Mouse (Mus musculus) midbrain, embryonic 16.5 days (tissue): ENCODE measurements around the gene Dctpp1. TPM values are rescaled to one million over a fixed set of nuclear protein-coding genes. Genes with fewer than 3 reads are reported as not detected.
"Not testable (repeated sequence)": the region's sequence is repeated elsewhere in the genome, so short reads cannot be mapped to it uniquely, and the experiment has no call there.

ENCODE experiments used
- ATAC-seq: fragments of 200-750 bp; cut with Nextera tagmentation; 2 replicates; pipeline ENCODE4 v1.8.0; 2017; ENCODE audit warnings: moderate TSS enrichment
- H3K27ac ChIP-seq: fragments of 300-500 bp; sonication (generic); 2 replicates; pipeline ENCODE4 v1.5.1; 2014; ENCODE audit warnings: mild to moderate bottlenecking, low read length, mixed read lengths
- H3K27me3 ChIP-seq: fragments of 300-500 bp; sonication (generic); 2 replicates; pipeline ENCODE4 v1.6.1; 2014; ENCODE audit warnings: low read depth, low read length, mixed read lengths; ENCODE audit not compliant: control insufficient read depth, insufficient read depth
- H3K36me3 ChIP-seq: fragments of 300-500 bp; sonication (generic); 2 replicates; pipeline ENCODE4 v1.6.1; 2014; ENCODE audit warnings: mild to moderate bottlenecking, low read length, moderate library complexity, mixed read lengths; ENCODE audit not compliant: control insufficient read depth, insufficient read depth
- H3K4me1 ChIP-seq: fragments of 300-500 bp; sonication (generic); 2 replicates; pipeline ENCODE4 v1.6.1; 2014; ENCODE audit warnings: mild to moderate bottlenecking, low read length, mixed read lengths; ENCODE audit not compliant: control insufficient read depth, insufficient read depth
- H3K4me2 ChIP-seq: fragments of 300-500 bp; sonication (generic); 2 replicates; pipeline ENCODE4 v1.6.1; 2014; ENCODE audit warnings: mild to moderate bottlenecking, low read length, mixed read lengths
- H3K4me3 ChIP-seq: fragments of 300-500 bp; sonication (generic); 2 replicates; pipeline ENCODE4 v1.5.1; 2014; ENCODE audit warnings: low read depth, mild to moderate bottlenecking, low read length, moderate library complexity, mixed read lengths
- H3K9ac ChIP-seq: fragments of 300-500 bp; sonication (generic); 2 replicates; pipeline ENCODE4 v1.6.1; 2014; ENCODE audit warnings: low read depth, low read length, mixed read lengths
- H3K9me3 ChIP-seq: fragments of 300-500 bp; sonication (generic); replicated peaks from 2 replicates; pipeline ENCODE4 v1.6.1; 2014; ENCODE audit warnings: mild to moderate bottlenecking, low read length, mixed read lengths; ENCODE audit not compliant: control insufficient read depth, poor library complexity, severe bottlenecking
- WGBS: fragments of 180-500 bp; shearing (Covaris S2); extraction: QIAGEN DNeasy Blood & Tissue Kit; methylation state at CpG from one replicate; pipeline ENCODE4 v1.1.7; 2014; 5-methylcytosine and 5-hydroxymethylcytosine counted together
- polyA plus RNA-seq: library from polyadenylated mRNA; unstranded; fragments of >200 nt; fragmentation: Nextera tagmentation; extraction: Ambion mirVana; gene quantifications from 2 replicates; pipeline ENCODE4 v1.2.1, GENCODE M21; 2015

The Dctpp1 gene
- polyA plus RNA-seq, 1 experiment from 2014 or later, result 120 TPM

DNA sequence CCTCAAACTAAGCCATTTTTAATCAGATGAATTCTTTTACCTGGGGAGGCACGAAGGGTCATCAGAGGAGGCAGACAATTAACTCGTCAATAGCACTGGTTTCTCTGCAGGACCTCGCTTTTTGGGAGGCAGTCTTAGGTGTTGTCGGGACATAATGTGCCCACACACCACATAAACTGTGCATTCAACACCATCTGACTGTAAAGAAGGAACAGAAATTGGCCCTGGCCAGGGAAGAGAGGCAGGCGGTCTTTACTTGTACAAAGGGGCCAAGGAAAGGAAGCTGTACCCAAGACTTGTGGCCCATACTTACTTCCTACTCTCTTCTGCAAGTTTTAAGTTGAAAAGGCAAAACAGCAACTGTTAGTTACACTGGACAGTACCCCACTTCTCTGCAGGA lies 4.0 kb downstream of the Dctpp1 start:
- no peak overlapping the region for H3K27ac ChIP-seq
- no peaks in the 10 kb centered on the region for H3K36me3 ChIP-seq
- ATAC-seq, result no peak
- no peaks in the 10 kb centered on the region for H3K9me3 ChIP-seq
- no peak overlapping the region for H3K4me3 ChIP-seq
- no peaks in the 10 kb centered on the region for H3K27me3 ChIP-seq
- 90% methylated on average over 5 of the region's 5 CpGs for WGBS
- H3K9ac ChIP-seq, result no peak overlapping the region
- peaks cover 24% of the 10 kb centered on the region for H3K4me1 ChIP-seq
- no peak overlapping the region for H3K4me2 ChIP-seq

DNA sequence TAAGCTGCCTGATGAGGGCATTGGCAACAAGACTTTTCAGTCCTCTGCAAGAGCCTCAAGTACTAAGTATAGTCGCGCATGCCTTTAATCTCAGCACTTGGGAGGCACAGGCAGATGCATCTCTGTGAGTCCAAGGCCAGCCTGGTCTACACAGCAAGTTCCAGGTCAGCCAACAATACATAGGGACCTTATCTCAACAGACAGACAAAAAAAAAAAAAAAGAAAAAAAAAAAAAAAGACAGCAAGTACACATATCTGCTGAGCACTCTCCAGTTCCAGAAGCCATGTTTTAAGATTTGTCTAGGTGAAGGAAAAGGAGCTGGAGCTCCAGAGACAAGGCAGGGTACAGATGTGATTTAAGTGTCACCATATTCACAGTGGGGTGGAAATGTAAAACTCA lies 4.5 kb downstream of the Dctpp1 start:
- H3K9ac ChIP-seq, result no peak overlapping the region
- WGBS, result 95% methylated on average over 2 of the region's 2 CpGs

DNA sequence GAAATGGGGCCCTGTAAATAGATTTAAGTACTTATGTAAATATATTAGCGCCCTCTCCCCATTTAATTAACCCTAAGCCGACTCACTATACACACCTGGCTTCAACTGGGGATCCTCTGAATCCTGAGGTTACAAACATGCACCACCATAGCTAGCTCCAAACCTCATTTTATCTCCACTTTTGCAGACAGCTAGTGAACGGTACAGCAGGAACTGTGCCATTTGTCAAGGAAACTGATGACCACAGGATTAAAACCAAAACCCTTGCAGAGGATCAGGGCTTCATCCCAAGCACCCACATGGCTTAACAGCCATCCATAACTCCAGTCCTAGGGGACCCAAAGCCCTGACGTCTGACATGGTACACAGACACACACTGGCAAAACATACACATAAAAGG lies 5.5 kb downstream of the Dctpp1 start:
- Histone ChIP-seq H3K9me3 (no peaks in the 10 kb centered on the region), H3K4me1 (peaks cover 20% of the 10 kb centered on the region), H3K27me3 (no peaks in the 10 kb centered on the region), H3K27ac (peak overlapping the region; percentile 95), H3K4me3 (peak overlapping the region; percentile 64), H3K36me3 (no peaks in the 10 kb centered on the region), H3K4me2 (peak overlapping the region; percentile 88), H3K9ac (peak overlapping the region; percentile 79)
- WGBS, result 28% methylated on average over 4 of the region's 4 CpGs
- no peak for ATAC-seq

More for the DNA sequence above, 4.5 kb downstream of the Dctpp1 start:
- H3K27ac ChIP-seq, result no peak overlapping the region
- no peak for ATAC-seq
- H3K36me3 ChIP-seq, result no peaks in the 10 kb centered on the region
- H3K4me2 ChIP-seq, result no peak overlapping the region
- H3K4me3 ChIP-seq, result no peak overlapping the region
- peaks cover 20% of the 10 kb centered on the region for H3K4me1 ChIP-seq
- no peaks in the 10 kb centered on the region for H3K27me3 ChIP-seq
- no peaks in the 10 kb centered on the region for H3K9me3 ChIP-seq

DNA sequence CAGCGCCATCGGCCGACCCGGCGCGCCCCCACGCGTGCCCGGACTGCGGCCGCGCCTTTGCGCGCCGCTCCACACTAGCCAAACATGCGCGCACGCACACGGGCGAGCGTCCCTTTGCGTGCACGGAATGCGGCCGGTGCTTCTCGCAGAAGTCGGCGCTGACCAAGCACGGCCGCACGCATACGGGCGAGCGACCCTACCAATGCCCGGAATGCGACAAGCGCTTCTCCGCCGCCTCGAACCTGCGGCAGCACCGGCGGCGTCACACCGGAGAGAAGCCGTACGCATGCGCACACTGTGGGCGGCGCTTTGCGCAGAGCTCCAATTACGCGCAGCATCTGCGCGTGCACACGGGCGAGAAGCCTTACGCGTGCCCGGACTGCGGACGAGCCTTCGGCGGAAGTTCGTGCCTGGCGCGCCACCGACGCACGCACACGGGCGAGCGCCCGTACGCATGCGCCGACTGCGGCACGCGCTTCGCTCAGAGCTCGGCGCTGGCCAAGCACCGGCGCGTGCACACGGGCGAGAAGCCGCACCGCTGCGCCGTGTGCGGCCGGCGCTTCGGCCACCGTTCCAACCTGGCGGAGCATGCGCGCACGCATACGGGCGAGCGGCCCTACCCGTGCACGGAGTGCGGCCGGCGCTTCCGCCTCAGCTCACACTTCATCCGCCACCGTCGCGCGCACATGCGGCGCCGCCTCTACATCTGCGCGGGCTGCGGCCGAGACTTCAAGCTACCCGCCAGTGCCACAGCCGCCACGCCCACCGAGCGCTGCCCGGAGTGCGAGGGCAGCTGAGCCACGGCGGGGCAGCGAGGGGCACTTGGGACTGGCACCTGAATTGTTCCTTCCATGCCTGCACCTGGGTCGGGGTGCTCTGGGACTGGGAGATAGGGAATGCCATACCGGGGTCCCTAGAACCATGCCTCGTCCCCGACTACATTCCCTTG lies 6.4 kb downstream of the Dctpp1 start:
- Histone ChIP-seq H3K4me2 (peak overlapping the region; percentile 88), H3K9me3 (no peaks in the 10 kb centered on the region), H3K36me3 (no peaks in the 10 kb centered on the region), H3K4me1 (peaks cover 15% of the 10 kb centered on the region), H3K4me3 (peak overlapping the region; percentile 64), H3K27me3 (no peaks in the 10 kb centered on the region), H3K9ac (peak overlapping the region; percentile 79), H3K27ac (peak overlapping the region; percentile 95)
- peak; percentile 97 for ATAC-seq
- under 1% methylated on average over 127 of the region's 136 CpGs for WGBS

GRCm38 (mm10) chr7:127253341-127253740 lies 7.2 kb downstream of the Dctpp1 start:
- no peaks in the 10 kb centered on the region for H3K36me3 ChIP-seq
- 86% methylated on average over 6 of the region's 6 CpGs for WGBS

DNA sequence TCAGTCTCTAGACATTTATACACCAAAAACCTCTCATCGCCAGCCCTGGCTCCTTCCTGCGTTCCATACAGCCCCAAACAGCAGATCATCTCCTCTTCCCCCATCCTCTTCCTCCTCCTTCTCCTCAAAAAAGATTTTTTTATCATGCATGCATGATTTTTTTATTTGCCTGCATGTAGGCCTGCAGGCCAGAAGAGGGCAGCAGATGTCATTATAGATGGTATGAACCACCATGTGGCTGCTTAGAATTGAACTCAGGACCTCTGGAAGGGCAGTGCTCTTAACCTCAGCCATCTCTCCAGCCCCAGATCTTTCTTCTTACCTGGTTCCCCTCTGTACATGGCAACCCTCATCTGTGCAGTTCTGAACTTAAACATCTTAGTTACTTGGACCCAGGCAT lies 8.1 kb downstream of the Dctpp1 start:
- Histone ChIP-seq H3K9ac (no peak overlapping the region), H3K4me1 (peaks cover 13% of the 10 kb centered on the region; the same call in 1 of the 2 replicates), H3K27me3 (no peaks in the 10 kb centered on the region), H3K27ac (no peak overlapping the region), H3K36me3 (no peaks in the 10 kb centered on the region), H3K4me3 (no peak overlapping the region), H3K9me3 (no peaks in the 10 kb centered on the region), H3K4me2 (no peak overlapping the region)
- no peak for ATAC-seq
- WGBS, result 87% methylated on average over 2 of the region's 2 CpGs

More at GRCm38 (mm10) chr7:127253341-127253740, 7.2 kb downstream of the Dctpp1 start:
- Histone ChIP-seq H3K4me2 (peak overlapping the region; percentile 88), H3K9ac (peak overlapping the region; percentile 79), H3K27me3 (no peaks in the 10 kb centered on the region), H3K27ac (peak overlapping the region; percentile 95), H3K4me3 (peak overlapping the region; percentile 64), H3K9me3 (no peaks in the 10 kb centered on the region), H3K4me1 (peaks cover 13% of the 10 kb centered on the region; the same call in 1 of the 2 replicates)
- ATAC-seq, result no peak

DNA sequence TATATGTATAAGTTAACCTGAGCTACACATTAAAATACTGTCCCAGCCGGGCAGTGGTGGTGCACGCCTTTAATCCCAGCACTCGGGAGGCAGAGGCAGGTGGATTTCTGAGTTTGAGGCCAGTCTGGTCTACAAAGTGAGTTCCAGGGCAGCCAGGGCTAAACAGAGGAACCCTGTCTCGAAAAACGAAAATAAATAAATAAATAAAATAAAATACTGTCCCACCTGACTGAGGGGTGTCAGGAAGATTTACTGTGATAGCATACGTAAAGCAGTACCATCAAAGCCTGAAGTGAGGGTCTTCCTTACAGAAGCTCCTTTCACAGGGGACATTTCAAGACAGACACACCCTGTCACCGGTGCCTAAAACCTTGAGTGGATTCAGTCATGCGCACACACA lies 10.0 kb downstream of the Dctpp1 start:
- peaks cover 25% of the 10 kb centered on the region for H3K4me1 ChIP-seq
- not testable (repeated sequence) for H3K36me3 ChIP-seq, ATAC-seq, H3K4me2 ChIP-seq, H3K9me3 ChIP-seq, H3K27me3 ChIP-seq, H3K4me3 ChIP-seq, H3K9ac ChIP-seq, H3K27ac ChIP-seq
- 89% methylated on average over 8 of the region's 8 CpGs for WGBS

DNA sequence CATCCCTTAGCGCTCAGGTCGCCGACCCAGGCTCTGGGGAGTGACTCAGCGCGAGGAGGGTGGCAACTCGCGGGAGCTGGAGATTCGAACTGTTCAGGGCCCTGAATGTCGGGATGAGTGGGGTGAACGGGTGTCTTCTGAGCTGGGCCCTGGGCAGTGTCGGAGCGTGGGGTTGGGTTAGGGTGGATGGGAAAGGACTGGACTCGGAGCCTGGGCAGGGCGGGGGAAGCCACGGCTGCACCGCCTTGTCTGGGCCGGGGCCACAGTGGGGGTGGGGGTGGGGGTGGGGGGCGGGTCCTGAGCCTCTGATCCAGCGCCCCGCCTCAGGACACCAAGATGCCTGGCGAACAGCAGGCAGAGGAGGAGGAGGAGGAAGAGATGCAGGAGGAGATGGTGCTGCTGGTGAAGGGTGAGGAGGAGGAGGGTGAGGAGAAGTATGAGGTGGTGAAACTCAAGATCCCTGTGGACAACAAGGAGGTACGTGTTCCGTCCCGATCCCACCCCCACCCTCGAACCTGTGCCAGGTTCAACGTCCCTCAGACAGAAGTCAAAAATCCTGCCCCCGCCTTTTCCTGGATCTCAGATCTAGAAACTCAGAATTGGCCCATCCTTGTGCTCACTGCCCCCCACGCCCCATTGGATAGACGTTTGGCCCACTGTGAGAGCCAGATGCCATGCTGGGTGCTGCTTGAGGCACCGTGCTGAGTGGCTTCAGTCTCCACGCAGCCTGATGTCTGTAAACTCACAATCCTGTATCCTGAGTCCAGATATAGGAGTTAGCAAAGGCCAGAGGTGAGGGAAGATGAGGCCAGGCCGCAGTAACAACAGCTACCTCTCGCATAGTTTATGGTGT lies 15.6 kb downstream of the Dctpp1 start:
- peaks cover 22% of the 10 kb centered on the region for H3K4me1 ChIP-seq
- H3K36me3 ChIP-seq, result no peaks in the 10 kb centered on the region
- no peaks in the 10 kb centered on the region for H3K27me3 ChIP-seq
- H3K4me2 ChIP-seq, result peak overlapping the region; percentile 88
- H3K9ac ChIP-seq, result peak overlapping the region; percentile 95
- peak overlapping the region; percentile 82 for H3K27ac ChIP-seq
- ATAC-seq, result peak; percentile 63; the same call in 1 of the 2 replicates
- WGBS, result 14% methylated on average over 24 of the region's 33 CpGs
- no peaks in the 10 kb centered on the region for H3K9me3 ChIP-seq
- H3K4me3 ChIP-seq, result peak overlapping the region; percentile 74
